Comparison of ENCODE assay signal across 8 mouse cellular contexts in genomic region chr17:32389101-32389659, GRCm38 (mm10). TPM values are rescaled to one million over a fixed set of nuclear protein-coding genes. Genes with fewer than 3 reads are reported as not detected.
DNase-seq lines count a peak whose midpoint lies in the region; ATAC-seq lines count a peak whose summit lies in the region.

Gene Wiz, minus strand, starts transcription at chr17:32389439.

- H3K4me2 ChIP-seq in hindbrain, embryonic 16.5 days (ENCODE audit: low read length), result peak within 1 kb of the TSS; percentile 81

- peaks cover 22% of the 10 kb centered on the region for H3K27me3 ChIP-seq in hindbrain, embryonic 16.5 days (replicated peaks; ENCODE audit: control insufficient read depth, insufficient read depth, low read length)

- peak within 1 kb of the TSS; percentile 81 for H3K27ac ChIP-seq in hindbrain, embryonic 16.5 days (ENCODE audit: low read depth, low read length)
- no peak within 1 kb of the TSS for H3K27ac ChIP-seq in macrophage

- no peaks in the 10 kb centered on the region for H3K9me3 ChIP-seq in hindbrain, embryonic 16.5 days (ENCODE audit: control insufficient read depth, low read length)

- H3K4me3 ChIP-seq in hindbrain, embryonic 16.5 days (ENCODE audit: low read length), result peak within 1 kb of the TSS; percentile 74
- peak within 1 kb of the TSS; percentile 20; the same call in 1 of the 2 replicates for H3K4me3 ChIP-seq in macrophage (ENCODE audit: inconsistent target)

- no peaks in the 10 kb centered on the region for H3K79me2 ChIP-seq in macrophage (ENCODE audit: inconsistent target)

- peak within 1 kb of the TSS; percentile 93 for H3K9ac ChIP-seq in hindbrain, embryonic 16.5 days (ENCODE audit: low read depth, low read length)

- peak; percentile 91 for DNase-seq in R1 (ENCODE audit: low read depth, low spot score)
- DNase-seq in cerebellum, postnatal 36 days, result peak; percentile 97
- peak; percentile 96 for DNase-seq in gastrocnemius, adult 18-20 months (ENCODE audit: low spot score)
- DNase-seq in left cerebral cortex, adult 18-20 months (ENCODE audit: low spot score in 2 of 2), result peak; percentile 93 to 94
- peak; percentile 94 for DNase-seq in right cerebral cortex, adult 18-20 months
- DNase-seq in urinary bladder, postnatal 10 days (ENCODE audit: low spot score), result peak; percentile 85

- H3K4me1 ChIP-seq in hindbrain, embryonic 16.5 days (ENCODE audit: control insufficient read depth, insufficient read depth, low read depth, low read length), result peaks cover 11% of the 10 kb centered on the region

- H3K36me3 ChIP-seq in hindbrain, embryonic 16.5 days (ENCODE audit: control insufficient read depth, insufficient read depth, low read length), result peaks cover 7% of the 10 kb centered on the region
- peaks cover 14% of the 10 kb centered on the region; the same call in 1 of the 2 replicates for H3K36me3 ChIP-seq in macrophage (ENCODE audit: inconsistent target)

- WGBS in hindbrain, embryonic 16.5 days, result 2% methylated on average over 20 of the region's 44 CpGs
- under 1% methylated on average over 26 of the region's 44 CpGs for WGBS in macrophage (ENCODE audit: missing documents)

- ATAC-seq in hindbrain, embryonic 16.5 days, result peak; percentile 89

RNA-seq across cellular contexts. Expression of gene Wiz, which starts in this region (rescaled TPM):
- total RNA-seq in gastrocnemius, adult 18-20 months (2021), result 10 to 100 TPM; 13.1 to 14.5 TPM
- 28.5 and 37.3 TPM in 2 replicates for polyA plus RNA-seq in hindbrain, embryonic 16.5 days (2015; fragmentation: Nextera tagmentation; extraction: Ambion mirVana)
- 10 to 100 TPM; 46.0 to 47.9 TPM for total RNA-seq in left cerebral cortex, adult 18-20 months (2021)
- total RNA-seq in macrophage (2018; cell fraction: chromatin; rRNA removed), result 10 to 100 TPM; 14.3 to 57.5 (median 28.5) TPM
- total RNA-seq in macrophage (2018; cell fraction: cytosol; rRNA removed), result 10 to 100 TPM; 15.7 to 26.8 (median 20.3) TPM
- 10 to 100 TPM; 16.8 to 46.4 (median 26.0) TPM for total RNA-seq in macrophage (2018; cell fraction: nucleus; rRNA removed)
- polyA plus RNA-seq in macrophage (2018), result 15.9 to 20.7 TPM (median 17.5 TPM) in 3 replicates
